Mouse (Mus musculus): ENCODE data around the gene Chst4. TPM values are rescaled to one million over a fixed set of nuclear protein-coding genes. Genes with fewer than 3 reads are reported as not detected.

Chst4 gene
- total and polyA plus RNA-seq, 3 experiments: not detected

- dilution Hi-C loops (cut with MboI; ENCODE audit: extremely low pct_ligation_motif_present, extremely low pct_unique_long_range_greater_than_20kb, low sequenced_read_pairs) (no loop called here), in situ Hi-C loops (cut with MboI; ENCODE audit: low pct_ligation_motif_present, low pct_unique_long_range_greater_than_20kb, low sequenced_read_pairs) (loop anchor here (10.0 kb wide), 1 partner anchor 154 kb away; no protein-coding TSS in a partner anchor)
- Histone ChIP-seq H3K79me2 (replicated peaks; ENCODE audit: control insufficient read depth, extremely low read depth, insufficient read depth, poor library complexity, severe bottlenecking) (no peaks in the 10 kb centered on the region), H3K4me1 (ENCODE audit: control insufficient read depth in 1 of 2, insufficient read depth in 2 of 2) (peaks cover 3% of the 10 kb centered on the region in 2 experiments; a peak in 3 of 4 replicates), H3K36me3 (replicated peaks in 1 of 2; ENCODE audit: control insufficient read depth in 1 of 2, insufficient read depth in 1 of 2, low read length in 1 of 2) (no peaks in the 10 kb centered on the region), H3K9me3 (replicated peaks; ENCODE audit: low read length) (no peaks in the 10 kb centered on the region), H3K27me3 (replicated peaks) (peaks cover 2% of the 10 kb centered on the region), H3K27ac (ENCODE audit: insufficient read depth, low read depth) (no peak overlapping the region), H3K9ac (ENCODE audit: insufficient read depth, low read depth) (no peak overlapping the region), H3K4me3 (replicated peaks in 1 of 3; ENCODE audit: low read depth in 2 of 3, low read length in 2 of 3, poor library complexity in 1 of 3) (no peak overlapping the region), H3K4me2 (ENCODE audit: insufficient read depth, low read depth, poor library complexity, severe bottlenecking) (no peak overlapping the region)
- TF ChIP-seq MAFK (IDR thresholded peaks at IDR 0.05; ENCODE audit: insufficient replicate concordance, low read length) (peak; percentile 82), ETS1 (conservative IDR thresholded peaks at IDR 0.05; ENCODE audit: low read depth, low read length) (no peak), BHLHE40 (IDR thresholded peaks at IDR 0.05; ENCODE audit: low read depth, low read length) (peak; percentile 47; the same call in 1 of the 2 replicates)
- DNase-seq (ENCODE audit: extremely low read depth): no peak
These were observed 30.5 kb downstream of the Chst4 start for GRCm38 (mm10) chr8:110008995-110009446.

- in situ Hi-C loops (cut with MboI; ENCODE audit: low pct_ligation_motif_present, low pct_unique_long_range_greater_than_20kb, low sequenced_read_pairs) (loop anchor here (10.0 kb wide), 1 partner anchor 154 kb away; no protein-coding TSS in a partner anchor), dilution Hi-C loops (cut with MboI; ENCODE audit: extremely low pct_ligation_motif_present, extremely low pct_unique_long_range_greater_than_20kb, low sequenced_read_pairs) (no loop called here)
- H3K4me3 ChIP-seq (replicated peaks in 1 of 3; ENCODE audit: low read depth in 2 of 3, low read length in 2 of 3, poor library complexity in 1 of 3): no peak overlapping the region
- no peak overlapping the region for H3K4me2 ChIP-seq (ENCODE audit: insufficient read depth, low read depth, poor library complexity, severe bottlenecking)
- no peaks in the 10 kb centered on the region for H3K79me2 ChIP-seq (replicated peaks; ENCODE audit: control insufficient read depth, extremely low read depth, insufficient read depth, poor library complexity, severe bottlenecking)
- H3K9ac ChIP-seq (ENCODE audit: insufficient read depth, low read depth): no peak overlapping the region
- TF ChIP-seq MAX (IDR thresholded peaks at IDR 0.05; ENCODE audit: low read length): no peak
- no peak for TF ChIP-seq SIN3A (IDR thresholded peaks at IDR 0.05; ENCODE audit: low read length)
- no peaks in the 10 kb centered on the region for H3K36me3 ChIP-seq (replicated peaks in 1 of 2; ENCODE audit: control insufficient read depth in 1 of 2, insufficient read depth in 1 of 2, low read length in 1 of 2)
- no peaks in the 10 kb centered on the region for H3K9me3 ChIP-seq (replicated peaks; ENCODE audit: low read length)
- H3K4me1 ChIP-seq (ENCODE audit: control insufficient read depth in 1 of 2, insufficient read depth in 2 of 2): peaks cover 3% of the 10 kb centered on the region in 2 experiments; a peak in 3 of 4 replicates
- no peak overlapping the region for H3K27ac ChIP-seq (ENCODE audit: insufficient read depth, low read depth)
- DNase-seq (ENCODE audit: extremely low read depth): no peak
- peaks cover 2% of the 10 kb centered on the region for H3K27me3 ChIP-seq (replicated peaks)
These were observed 31.1 kb downstream of the Chst4 start for GRCm38 (mm10) chr8:110008228-110008994.

- H3K27me3 ChIP-seq (replicated peaks): peaks cover 2% of the 10 kb centered on the region
- in situ Hi-C loops (cut with MboI; ENCODE audit: low pct_ligation_motif_present, low pct_unique_long_range_greater_than_20kb, low sequenced_read_pairs) (loop anchor here (10.0 kb wide), 1 partner anchor 152 kb away; no protein-coding TSS in a partner anchor), dilution Hi-C loops (cut with MboI; ENCODE audit: extremely low pct_ligation_motif_present, extremely low pct_unique_long_range_greater_than_20kb, low sequenced_read_pairs) (no loop called here)
These were observed 33.1 kb downstream of the Chst4 start for GRCm38 (mm10) chr8:110006312-110007023.

More at GRCm38 (mm10) chr8:110006312-110007023, 33.1 kb downstream of the Chst4 start:
- Histone ChIP-seq H3K9ac (ENCODE audit: insufficient read depth, low read depth) (no peak overlapping the region), H3K4me2 (ENCODE audit: insufficient read depth, low read depth, poor library complexity, severe bottlenecking) (no peak overlapping the region), H3K9me3 (replicated peaks; ENCODE audit: low read length) (no peaks in the 10 kb centered on the region), H3K4me1 (ENCODE audit: control insufficient read depth in 1 of 2, insufficient read depth in 2 of 2) (peaks cover 3% of the 10 kb centered on the region in 2 experiments; a peak in 3 of 4 replicates), H3K4me3 (replicated peaks in 1 of 3; ENCODE audit: low read depth in 2 of 3, low read length in 2 of 3, poor library complexity in 1 of 3) (no peak overlapping the region), H3K36me3 (replicated peaks in 1 of 2; ENCODE audit: control insufficient read depth in 1 of 2, insufficient read depth in 1 of 2, low read length in 1 of 2) (no peaks in the 10 kb centered on the region), H3K79me2 (replicated peaks; ENCODE audit: control insufficient read depth, extremely low read depth, insufficient read depth, poor library complexity, severe bottlenecking) (no peaks in the 10 kb centered on the region), H3K27ac (ENCODE audit: insufficient read depth, low read depth) (no peak overlapping the region)
- DNase-seq (ENCODE audit: extremely low read depth): no peak
- no peak for TF ChIP-seq TBP (conservative IDR thresholded peaks at IDR 0.05; ENCODE audit: low read depth, low read length)
